Mouse (Mus musculus) ZHBTc4 (cell line): ENCODE data around the gene Pgpep1l.

Source experiments
- DNase-seq: peaks from one replicate; pipeline ENCODE4 v3.0.0-alpha.2; 2011; ENCODE audit warnings: low read depth, low spot score

The Pgpep1l gene

GRCm38 (mm10) chr7:68218879-68219278 is 45.2 kb downstream of the Pgpep1l start:
- no peak for DNase-seq

- DNase-seq, result no peak
These were observed 48.4 kb downstream of the Pgpep1l start for GRCm38 (mm10) chr7:68215522-68216070.

GRCm38 (mm10) chr7:68213842-68214241 is 50.2 kb downstream of the Pgpep1l start:
- DNase-seq, result no peak

- DNase-seq, result no peak
These were observed 52.1 kb downstream of the Pgpep1l start for GRCm38 (mm10) chr7:68211883-68212282.

GRCm38 (mm10) chr7:68210417-68210816 is 53.6 kb downstream of the Pgpep1l start:
- no peak for DNase-seq

- DNase-seq, result no peak
These were observed 55.0 kb downstream of the Pgpep1l start for GRCm38 (mm10) chr7:68209039-68209438.

- no peak for DNase-seq
These were observed 58.1 kb downstream of the Pgpep1l start for GRCm38 (mm10) chr7:68205776-68206427.

- no peak for DNase-seq
These were observed 64.4 kb downstream of the Pgpep1l start for GRCm38 (mm10) chr7:68199609-68200008.

GRCm38 (mm10) chr7:68193958-68194695 is 69.9 kb downstream of the Pgpep1l start:
- no peak for DNase-seq

- no peak for DNase-seq
These were observed 74.2 kb downstream of the Pgpep1l start for GRCm38 (mm10) chr7:68189691-68190456.

- DNase-seq, result no peak
These were observed 74.8 kb downstream of the Pgpep1l start for GRCm38 (mm10) chr7:68189211-68189610.
